Mouse (Mus musculus) cerebellum, postnatal 36 days (tissue): Measurements from ENCODE around the gene Khsrp.
"Not testable (repeated sequence)": the region's sequence is repeated elsewhere in the genome, so short reads cannot be mapped to it uniquely, and the experiment has no call there.

Source experiments
- DNase-seq, 2 experiments: peaks; one replicate each; pipeline ENCODE4 v3.0.0; 2021 to 2022; ENCODE audit warnings: mixed read lengths in 2 of 2

The Khsrp gene

GRCm38 (mm10) chr17:57030931-57031660 lies at the start of gene Khsrp:
Gene Khsrp (minus strand): TSS chr17:57031522.
- DNase-seq, result peak; percentile 31 to 53

GRCm38 (mm10) chr17:57079919-57080318 lies 48.6 kb upstream of the Khsrp start:
- no peak for DNase-seq

- DNase-seq, result no peak
These were observed 47.0 kb upstream of the Khsrp start, which contains the start of gene Dennd1c for GRCm38 (mm10) chr17:57078336-57078735. Gene Dennd1c (minus strand): TSS chr17:57078514.

- DNase-seq, result no peak
These were observed 45.6 kb upstream of the Khsrp start for GRCm38 (mm10) chr17:57076916-57077315.

- no peak for DNase-seq
These were observed 39.4 kb upstream of the Khsrp start for GRCm38 (mm10) chr17:57070699-57071098.

- no peak for DNase-seq
These were observed 39.0 kb upstream of the Khsrp start for GRCm38 (mm10) chr17:57070272-57070671.

GRCm38 (mm10) chr17:57066908-57067307 lies 35.6 kb upstream of the Khsrp start:
- no peak for DNase-seq

GRCm38 (mm10) chr17:57063031-57063430 lies 31.7 kb upstream of the Khsrp start:
- no peak for DNase-seq

- DNase-seq, result no peak
These were observed 31.2 kb upstream of the Khsrp start for GRCm38 (mm10) chr17:57062548-57062947.

- DNase-seq, result peak in 1 of 2 experiments; percentile 56
These were observed 30.7 kb upstream of the Khsrp start for GRCm38 (mm10) chr17:57062011-57062521.

- no peak for DNase-seq
These were observed 29.7 kb upstream of the Khsrp start for GRCm38 (mm10) chr17:57061069-57061468.

GRCm38 (mm10) chr17:57060231-57060801 lies 29.0 kb upstream of the Khsrp start:
- DNase-seq, result peak; percentile 96 to 98

- peak; percentile 71 to 74 for DNase-seq
These were observed 28.2 kb upstream of the Khsrp start, which contains the start of gene Slc25a23 for GRCm38 (mm10) chr17:57059486-57059977. Gene Slc25a23 (minus strand): TSS chr17:57059863.

- peak; percentile 49 to 53 for DNase-seq
These were observed 27.7 kb upstream of the Khsrp start, which contains the start of gene Crb3 for GRCm38 (mm10) chr17:57058891-57059485. Gene Crb3 (plus strand): TSS chr17:57059105.

- no peak for DNase-seq
These were observed 24.9 kb upstream of the Khsrp start for GRCm38 (mm10) chr17:57056246-57056645.

GRCm38 (mm10) chr17:57051679-57052078 lies 20.4 kb upstream of the Khsrp start:
- not testable (repeated sequence) for DNase-seq

- no peak for DNase-seq
These were observed 17.5 kb upstream of the Khsrp start for GRCm38 (mm10) chr17:57048816-57049215.

- no peak for DNase-seq
These were observed 16.1 kb upstream of the Khsrp start for GRCm38 (mm10) chr17:57047406-57047805.

GRCm38 (mm10) chr17:57041554-57041953 lies 10.2 kb upstream of the Khsrp start, which contains the start of gene Slc25a41:
Gene Slc25a41 (minus strand): TSS chr17:57041654.
- no peak for DNase-seq

- DNase-seq, result no peak
These were observed 7.7 kb upstream of the Khsrp start for GRCm38 (mm10) chr17:57038978-57039377.

- no peak for DNase-seq
These were observed 1.5 kb upstream of the Khsrp start for GRCm38 (mm10) chr17:57032854-57033253.

GRCm38 (mm10) chr17:57031661-57032420 lies 519 bp upstream of the Khsrp start:
- DNase-seq, result peak; percentile 98 to 100
